Mouse (Mus musculus) forebrain, embryonic 14.5 days (tissue): ENCODE data around the gene Ss18l1. TPM values are rescaled to one million over a fixed set of nuclear protein-coding genes. Genes with fewer than 3 reads are reported as not detected.
A peak's percentile ranks its signal among the peaks of the same experiment; 100 is the strongest.

Source experiments
- ATAC-seq: fragments of 200-750 bp; cut with Nextera tagmentation; 2 replicates; pipeline ENCODE4 v1.8.0; 2017; ENCODE audit warnings: mild to moderate bottlenecking, moderate library complexity
- DNase-seq: peaks from one replicate; pipeline ENCODE4 v3.0.0-alpha.2; 2015; ENCODE audit warnings: low spot score
- H3K27ac ChIP-seq: fragments of 300-500 bp; sonication (generic); 2 replicates; pipeline ENCODE4 v1.5.1; 2014; ENCODE audit warnings: low read depth, mild to moderate bottlenecking, control low read depth, low read length, moderate library complexity
- H3K27me3 ChIP-seq: fragments of 300-500 bp; sonication (generic); replicated peaks from 2 replicates; pipeline ENCODE4 v1.6.1; 2014; ENCODE audit warnings: low read length, control low read depth, mixed read lengths; ENCODE audit not compliant: control insufficient read depth, insufficient read depth
- H3K36me3 ChIP-seq: fragments of 300-500 bp; sonication (generic); 2 replicates; pipeline ENCODE4 v1.6.1; 2014; ENCODE audit warnings: low read length, control low read depth; ENCODE audit not compliant: control insufficient read depth, insufficient read depth
- H3K4me1 ChIP-seq: fragments of 300-500 bp; sonication (generic); 2 replicates; pipeline ENCODE4 v1.6.1; 2014; ENCODE audit warnings: antibody characterized with exemption, low read length, control low read depth; ENCODE audit not compliant: control insufficient read depth, insufficient read depth
- H3K4me2 ChIP-seq: fragments of 300-500 bp; sonication (generic); 2 replicates; pipeline ENCODE4 v1.6.1; 2014; ENCODE audit warnings: mild to moderate bottlenecking, control low read depth, low read length
- H3K4me3 ChIP-seq: fragments of 300-500 bp; sonication (generic); 2 replicates; pipeline ENCODE4 v1.5.1; 2014; ENCODE audit warnings: low read depth, low read length, control low read depth
- H3K9ac ChIP-seq: fragments of 300-500 bp; sonication (generic); 2 replicates; pipeline ENCODE4 v1.6.1; 2014; ENCODE audit warnings: mild to moderate bottlenecking, low read length, control low read depth, moderate library complexity
- H3K9me3 ChIP-seq: fragments of 300-500 bp; sonication (generic); replicated peaks from 2 replicates; pipeline ENCODE4 v1.6.1; 2016; ENCODE audit warnings: low read length, control low read depth, mixed read lengths; ENCODE audit not compliant: control insufficient read depth
- WGBS: fragments of 180-500 bp; shearing (Covaris S2); extraction: QIAGEN DNeasy Blood & Tissue Kit; methylation state at CpG from one replicate; pipeline ENCODE4 v1.1.7; 2014; 5-methylcytosine and 5-hydroxymethylcytosine counted together
- polyA plus RNA-seq: library from polyadenylated mRNA; unstranded; fragments of >200 nt; fragmentation: Nextera tagmentation; extraction: Ambion mirVana; gene quantifications from 2 replicates; pipeline ENCODE4 v1.2.1, GENCODE M21; 2014

Gene Ss18l1
- polyA plus RNA-seq, 1 experiment from 2014 or later, result 33.6 TPM

- H3K27ac ChIP-seq, result peak overlapping the region; percentile 84; the same call in 1 of the 2 replicates
- no peak overlapping the region for H3K4me3 ChIP-seq
- no peak for ATAC-seq
- H3K9ac ChIP-seq, result peak overlapping the region; percentile 46; the same call in 1 of the 2 replicates
- H3K4me2 ChIP-seq, result peak overlapping the region; percentile 66; the same call in 1 of the 2 replicates
- no peaks in the 10 kb centered on the region for H3K9me3 ChIP-seq
- H3K36me3 ChIP-seq, result no peaks in the 10 kb centered on the region
- DNase-seq, result no peak
- H3K27me3 ChIP-seq, result no peaks in the 10 kb centered on the region
- peaks cover 46% of the 10 kb centered on the region for H3K4me1 ChIP-seq
- WGBS, result 69% methylated on average over 8 of the region's 8 CpGs
These were observed 74.6 kb downstream of the Ss18l1 start for GRCm38 (mm10) chr2:180116741-180117484.

- ATAC-seq (peak; percentile 40), DNase-seq (peak; percentile 93)
- H3K27me3 ChIP-seq, result no peaks in the 10 kb centered on the region
- H3K9ac ChIP-seq, result peak overlapping the region; percentile 46; the same call in 1 of the 2 replicates
- 9% methylated on average over 13 of the region's 13 CpGs for WGBS
- H3K9me3 ChIP-seq, result no peaks in the 10 kb centered on the region
- peaks cover 46% of the 10 kb centered on the region for H3K4me1 ChIP-seq
- H3K36me3 ChIP-seq, result no peaks in the 10 kb centered on the region
- H3K4me2 ChIP-seq, result peak overlapping the region; percentile 66
- peak overlapping the region; percentile 84 for H3K27ac ChIP-seq
- H3K4me3 ChIP-seq, result 0 out of 2 replicates have a peak overlapping the region, but pooled peaks have one; percentile 11
These were observed 75.3 kb downstream of the Ss18l1 start for GRCm38 (mm10) chr2:180117485-180118194.

GRCm38 (mm10) chr2:180118661-180119438 is 76.5 kb downstream of the Ss18l1 start, which contains the start of gene Osbpl2:
TSS of gene Osbpl2 (plus strand) at chr2:180119306.
- peak within 1 kb of the TSS; percentile 84 for H3K27ac ChIP-seq
- peak within 1 kb of the TSS; percentile 82 for H3K9ac ChIP-seq
- peaks cover 7% of the 10 kb centered on the region; the same call in 1 of the 2 replicates for H3K36me3 ChIP-seq
- WGBS, result 1% methylated on average over 50 of the region's 55 CpGs
- ATAC-seq, result peak; percentile 97
- H3K27me3 ChIP-seq, result no peaks in the 10 kb centered on the region
- H3K4me1 ChIP-seq, result peaks cover 46% of the 10 kb centered on the region
- DNase-seq, result peak; percentile 98
- no peaks in the 10 kb centered on the region for H3K9me3 ChIP-seq
- peak within 1 kb of the TSS; percentile 94 for H3K4me2 ChIP-seq
- peak within 1 kb of the TSS; percentile 79 for H3K4me3 ChIP-seq

Other genes with a start within 250 kb of the Ss18l1 start
- gene Taf4, start 65.9 kb upstream of the Ss18l1 start, polyA plus RNA-seq, result 4.3 and 5.8 TPM in 2 replicates
- 17.9 and 29.1 TPM in 2 replicates for gene Lsm14b, start 17.5 kb upstream of the Ss18l1 start, polyA plus RNA-seq
- gene Psma7, start 76 bp upstream of the Ss18l1 start, polyA plus RNA-seq, result 584 and 804 TPM in 2 replicates
- 32.4 and 34.3 TPM in 2 replicates for gene Mtg2, start 28.1 kb downstream of the Ss18l1 start, polyA plus RNA-seq
- 2.1 and 2.2 TPM in 2 replicates for gene Hrh3, start 62.0 kb downstream of the Ss18l1 start, polyA plus RNA-seq
- 59.9 and 66.0 TPM in 2 replicates for gene Osbpl2, start 76.8 kb downstream of the Ss18l1 start, polyA plus RNA-seq
- 147 and 149 TPM in 2 replicates for gene Adrm1, start 129.0 kb downstream of the Ss18l1 start, polyA plus RNA-seq
- 2.7 and 3.5 TPM in 2 replicates for gene Lama5, start 183.3 kb downstream of the Ss18l1 start, polyA plus RNA-seq
- 376 and 523 TPM in 2 replicates for gene Rps21, start 214.9 kb downstream of the Ss18l1 start, polyA plus RNA-seq
- gene Cables2, start 231.0 kb downstream of the Ss18l1 start, polyA plus RNA-seq, result 14.5 and 15.0 TPM in 2 replicates
- not detected in 2 replicates for gene Rbbp8nl, start 247.4 kb downstream of the Ss18l1 start, polyA plus RNA-seq